Mouse (Mus musculus) neural tube, embryonic 15.5 days (tissue): ENCODE measurements around the gene 1700037C18Rik. TPM values are rescaled to one million over a fixed set of nuclear protein-coding genes. Genes with fewer than 3 reads are reported as not detected.
"Not testable (repeated sequence)": the region's sequence is repeated elsewhere in the genome, so short reads cannot be mapped to it uniquely, and the experiment has no call there.

Experiments used
- ATAC-seq: fragments of 200-750 bp; cut with Nextera tagmentation; 2 replicates; pipeline ENCODE4 v1.8.0; 2017; ENCODE audit warnings: mild to moderate bottlenecking, moderate TSS enrichment, moderate library complexity; ENCODE audit not compliant: low FRiP score
- H3K27ac ChIP-seq: fragments of 300-500 bp; sonication (generic); replicated peaks from 2 replicates; pipeline ENCODE4 v1.5.1; 2015; ENCODE audit warnings: mild to moderate bottlenecking, inconsistent platforms
- H3K27me3 ChIP-seq: fragments of 300-500 bp; sonication (generic); replicated peaks from 2 replicates; pipeline ENCODE4 v1.6.1; 2015; ENCODE audit warnings: inconsistent platforms
- H3K36me3 ChIP-seq: fragments of 300-500 bp; sonication (generic); 2 replicates; pipeline ENCODE4 v1.6.1; 2015; ENCODE audit warnings: inconsistent platforms
- H3K4me1 ChIP-seq: fragments of 300-500 bp; sonication (generic); 2 replicates; pipeline ENCODE4 v1.6.1; 2015; ENCODE audit warnings: inconsistent platforms
- H3K4me2 ChIP-seq: fragments of 300-500 bp; sonication (generic); 2 replicates; pipeline ENCODE4 v1.6.1; 2015; ENCODE audit warnings: inconsistent platforms, mild to moderate bottlenecking, moderate library complexity
- H3K4me3 ChIP-seq: fragments of 300-500 bp; sonication (generic); replicated peaks from 2 replicates; pipeline ENCODE4 v1.5.1; 2015; ENCODE audit warnings: mild to moderate bottlenecking, inconsistent platforms
- H3K9ac ChIP-seq: fragments of 300-500 bp; sonication (generic); replicated peaks from 2 replicates; pipeline ENCODE4 v1.6.1; 2015; ENCODE audit warnings: mild to moderate bottlenecking, inconsistent platforms
- H3K9me3 ChIP-seq: fragments of 300-500 bp; sonication (generic); replicated peaks from 2 replicates; pipeline ENCODE4 v1.6.1; 2016; ENCODE audit warnings: inconsistent platforms
- WGBS: fragments of 180-500 bp; shearing (Covaris S2); methylation state at CpG from one replicate; pipeline ENCODE4 v1.1.7; 2015; ENCODE audit warnings: mixed read lengths; 5-methylcytosine and 5-hydroxymethylcytosine counted together
- polyA plus RNA-seq: library from polyadenylated mRNA; unstranded; fragments of >200 nt; fragmentation: Nextera tagmentation; extraction: Ambion mirVana; gene quantifications from 2 replicates; pipeline ENCODE4 v1.2.1, GENCODE M21; 2015

Gene 1700037C18Rik
- polyA plus RNA-seq, 1 experiment from 2014 or later = 15.3 TPM

GRCm38 (mm10) chr16:3871815-3872214 lies 36.7 kb downstream of the 1700037C18Rik start:
- H3K4me2 ChIP-seq = peak overlapping the region; percentile 82
- peak; percentile 25 for ATAC-seq
- H3K9me3 ChIP-seq = no peaks in the 10 kb centered on the region
- peaks cover 16% of the 10 kb centered on the region for H3K36me3 ChIP-seq
- WGBS = 2% methylated on average over 16 of the region's 16 CpGs
- peaks cover 21% of the 10 kb centered on the region for H3K4me1 ChIP-seq
- peak overlapping the region; percentile 57 for H3K27ac ChIP-seq
- peak overlapping the region; percentile 54 for H3K4me3 ChIP-seq
- H3K27me3 ChIP-seq = no peaks in the 10 kb centered on the region
- H3K9ac ChIP-seq = peak overlapping the region; percentile 56

GRCm38 (mm10) chr16:3859254-3859653 lies 49.2 kb downstream of the 1700037C18Rik start:
- H3K9me3 ChIP-seq = no peaks in the 10 kb centered on the region
- no peak overlapping the region for H3K4me3 ChIP-seq
- whole genome bisulfite sequencing = 97% methylated on average over 4 of the region's 4 CpGs
- no peaks in the 10 kb centered on the region for H3K4me1 ChIP-seq
- ATAC-seq = no peak
- H3K27me3 ChIP-seq = no peaks in the 10 kb centered on the region
- peaks cover 33% of the 10 kb centered on the region for H3K36me3 ChIP-seq
- H3K4me2 ChIP-seq = no peak overlapping the region
- no peak overlapping the region for H3K9ac ChIP-seq
- H3K27ac ChIP-seq = no peak overlapping the region

DNA sequence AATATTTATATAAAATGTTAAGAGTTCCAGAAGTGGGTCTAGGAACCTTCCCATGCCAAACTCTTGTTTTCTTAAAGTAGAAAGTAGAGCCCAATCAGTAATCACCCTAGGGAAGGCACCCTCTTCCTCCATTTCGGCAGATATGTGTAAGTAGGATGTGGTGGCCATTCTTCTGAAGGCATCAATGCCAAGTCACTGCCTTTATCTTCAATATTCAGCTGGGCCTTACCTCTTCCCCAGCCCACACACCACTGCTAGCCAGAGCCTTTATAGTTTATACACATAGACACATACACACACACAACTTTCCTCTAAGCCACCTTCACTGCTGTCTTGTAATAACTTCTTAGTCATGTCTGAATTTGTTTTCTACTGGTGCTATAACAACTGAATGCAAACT lies 52.7 kb downstream of the 1700037C18Rik start:
- H3K4me3 ChIP-seq = no peak overlapping the region
- no peak overlapping the region for H3K4me2 ChIP-seq
- H3K27ac ChIP-seq = no peak overlapping the region
- no peak for ATAC-seq
- H3K36me3 ChIP-seq = peaks cover 11% of the 10 kb centered on the region
- H3K4me1 ChIP-seq = no peaks in the 10 kb centered on the region
- H3K9me3 ChIP-seq = no peaks in the 10 kb centered on the region
- WGBS = 93% methylated on average over 1 of the region's 1 CpGs
- H3K9ac ChIP-seq = no peak overlapping the region
- no peaks in the 10 kb centered on the region for H3K27me3 ChIP-seq

DNA sequence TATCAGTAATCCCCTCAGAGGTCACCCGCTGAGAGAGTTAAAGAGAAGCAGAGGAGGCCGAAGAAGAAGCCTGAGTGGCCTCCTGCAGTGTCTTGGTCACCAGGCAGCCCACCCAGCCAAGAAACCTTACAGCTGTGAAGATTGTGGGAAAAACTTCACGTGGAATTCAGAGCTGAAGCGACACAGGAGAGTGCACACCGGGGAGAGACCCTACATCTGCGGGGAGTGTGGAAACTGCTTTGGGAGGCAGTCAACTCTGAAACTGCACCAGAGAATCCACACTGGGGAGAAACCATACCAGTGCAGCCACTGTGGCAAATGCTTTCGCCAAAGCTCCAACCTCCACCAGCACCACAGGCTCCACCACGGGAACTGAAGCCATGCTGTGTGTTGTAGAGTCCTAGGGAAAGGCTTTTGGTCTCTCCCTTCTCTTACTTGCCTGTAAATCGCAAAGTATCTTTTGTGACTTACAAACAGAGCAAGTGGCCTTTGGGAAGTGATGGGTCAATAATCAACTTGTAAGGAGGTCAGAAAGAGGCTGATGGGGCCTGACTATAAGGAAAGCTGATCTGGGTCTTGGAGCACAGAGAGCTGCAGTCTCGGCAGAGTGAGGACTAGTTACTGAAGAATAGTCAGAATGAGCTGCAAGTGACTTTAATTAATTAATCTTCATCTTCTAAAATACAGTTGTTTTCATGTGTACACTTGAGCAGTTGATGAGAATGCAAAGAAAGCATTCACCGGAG lies 53.9 kb downstream of the 1700037C18Rik start:
- 66% methylated on average over 11 of the region's 11 CpGs for WGBS
- Histone ChIP-seq H3K4me1 (0 out of 2 replicates have a peak, but pooled peaks cover 4% of the 10 kb centered on the region), H3K27ac (no peak overlapping the region), H3K4me2 (no peak overlapping the region), H3K9me3 (no peaks in the 10 kb centered on the region), H3K36me3 (peaks cover 3% of the 10 kb centered on the region; the same call in 1 of the 2 replicates), H3K4me3 (no peak overlapping the region), H3K27me3 (no peaks in the 10 kb centered on the region), H3K9ac (no peak overlapping the region)
- ATAC-seq = no peak

DNA sequence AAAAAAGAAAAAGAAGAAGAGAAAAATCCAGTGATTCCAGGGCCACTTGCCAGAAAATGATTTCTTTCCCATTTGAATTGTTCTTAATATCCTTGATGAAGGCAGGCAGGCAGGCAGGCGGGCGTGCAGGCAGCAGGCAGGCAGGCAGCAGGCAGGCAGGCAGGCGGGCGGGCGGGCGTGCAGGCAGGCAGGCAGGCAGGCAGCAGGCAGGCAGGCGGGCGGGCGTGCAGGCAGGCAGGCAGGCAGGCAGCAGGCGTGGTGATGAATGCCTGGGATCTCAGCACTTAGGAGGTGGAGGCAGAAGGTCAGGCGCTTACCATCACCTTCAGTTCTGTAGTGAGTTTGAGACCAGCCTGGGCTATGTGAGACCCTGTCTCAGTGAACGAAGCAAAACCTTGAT lies 55.9 kb downstream of the 1700037C18Rik start:
- Histone ChIP-seq H3K9ac (no peak overlapping the region), H3K4me1 (peaks cover 16% of the 10 kb centered on the region), H3K9me3 (no peaks in the 10 kb centered on the region), H3K36me3 (peaks cover 3% of the 10 kb centered on the region; the same call in 1 of the 2 replicates), H3K27ac (no peak overlapping the region), H3K4me3 (no peak overlapping the region), H3K4me2 (no peak overlapping the region), H3K27me3 (no peaks in the 10 kb centered on the region)
- no peak for ATAC-seq
- WGBS = 29% methylated on average over 12 of the region's 12 CpGs

GRCm38 (mm10) chr16:3851301-3851700 lies 57.2 kb downstream of the 1700037C18Rik start:
- not testable (repeated sequence) for ATAC-seq
- WGBS = 88% methylated on average over 13 of the region's 13 CpGs

DNA sequence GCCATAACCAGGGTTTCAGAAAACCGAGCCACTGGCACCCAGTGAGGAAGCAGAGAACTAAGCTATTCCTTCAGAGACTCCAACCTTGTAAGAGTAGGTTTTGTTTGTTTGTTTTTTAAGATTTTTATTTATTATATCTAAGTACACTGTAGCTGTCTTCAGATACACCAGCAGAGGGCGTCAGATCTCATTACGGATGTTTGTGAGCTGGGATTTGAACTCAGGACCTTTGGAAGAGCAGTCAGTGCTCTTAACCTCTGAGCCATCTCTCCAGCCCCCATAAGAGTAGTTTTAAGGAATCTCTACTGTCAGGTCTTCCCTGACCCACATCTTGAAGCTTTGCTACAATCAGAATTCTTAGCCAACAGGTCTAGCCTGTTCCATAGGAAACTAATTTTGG lies 60.1 kb downstream of the 1700037C18Rik start:
- Histone ChIP-seq H3K27me3 (no peaks in the 10 kb centered on the region), H3K36me3 (no peaks in the 10 kb centered on the region), H3K4me2 (peak overlapping the region; percentile 79), H3K9me3 (no peaks in the 10 kb centered on the region), H3K9ac (no peak overlapping the region), H3K27ac (no peak overlapping the region), H3K4me1 (peaks cover 22% of the 10 kb centered on the region), H3K4me3 (no peak overlapping the region; the same call in 1 of the 2 replicates)
- WGBS = 81% methylated on average over 3 of the region's 3 CpGs
- no peak for ATAC-seq

More at GRCm38 (mm10) chr16:3851301-3851700, 57.2 kb downstream of the 1700037C18Rik start:
- H3K27ac ChIP-seq, H3K9me3 ChIP-seq, H3K4me3 ChIP-seq, H3K36me3 ChIP-seq, H3K9ac ChIP-seq, H3K27me3 ChIP-seq, H3K4me2 ChIP-seq: not testable (repeated sequence)
- H3K4me1 ChIP-seq = peaks cover 22% of the 10 kb centered on the region

GRCm38 (mm10) chr16:3847871-3848270 lies 60.6 kb downstream of the 1700037C18Rik start:
- 0 out of 2 replicates have a peak overlapping the region, but pooled peaks have one; percentile 73 for H3K27ac ChIP-seq
- H3K4me3 ChIP-seq = peak overlapping the region; percentile 79
- H3K36me3 ChIP-seq = no peaks in the 10 kb centered on the region
- no peak for ATAC-seq
- no peaks in the 10 kb centered on the region for H3K9me3 ChIP-seq
- H3K4me1 ChIP-seq = peaks cover 25% of the 10 kb centered on the region
- peak overlapping the region; percentile 79 for H3K4me2 ChIP-seq
- H3K9ac ChIP-seq = peak overlapping the region; percentile 79
- H3K27me3 ChIP-seq = no peaks in the 10 kb centered on the region
- 74% methylated on average over 4 of the region's 4 CpGs for WGBS

- Histone ChIP-seq H3K9ac (peak within 1 kb of the TSS; percentile 79), H3K36me3 (no peaks in the 10 kb centered on the region), H3K4me2 (peak within 1 kb of the TSS; percentile 79), H3K27me3 (no peaks in the 10 kb centered on the region), H3K27ac (peak within 1 kb of the TSS; percentile 73), H3K9me3 (no peaks in the 10 kb centered on the region), H3K4me3 (peak within 1 kb of the TSS; percentile 79), H3K4me1 (peaks cover 25% of the 10 kb centered on the region)
- peak; percentile 99 for ATAC-seq
- 3% methylated on average over 38 of the region's 38 CpGs for WGBS
Measured at GRCm38 (mm10) chr16:3846711-3847518, 61.6 kb downstream of the 1700037C18Rik start, which contains the start of gene Zfp174. Zfp174 (plus strand) TSS chr16:3847268.
